Mouse (Mus musculus) neural tube, embryonic 13.5 days (tissue): ENCODE measurements around the gene Ehmt2. TPM values are rescaled to one million over a fixed set of nuclear protein-coding genes. Genes with fewer than 3 reads are reported as not detected.

Source experiments
- ATAC-seq: fragments of 200-750 bp; cut with Nextera tagmentation; 2 replicates; pipeline ENCODE4 v1.8.0; 2017; ENCODE audit warnings: low read depth, mild to moderate bottlenecking, moderate TSS enrichment, moderate library complexity
- H3K27ac ChIP-seq: fragments of 300-500 bp; sonication (generic); replicated peaks from 2 replicates; pipeline ENCODE4 v1.5.1; 2015; ENCODE audit warnings: moderate library complexity, mild to moderate bottlenecking, inconsistent platforms
- H3K27me3 ChIP-seq: fragments of 300-500 bp; sonication (generic); 2 replicates; pipeline ENCODE4 v1.6.1; 2015; ENCODE audit warnings: mild to moderate bottlenecking, inconsistent platforms
- H3K36me3 ChIP-seq: fragments of 300-500 bp; sonication (generic); 2 replicates; pipeline ENCODE4 v1.6.1; 2015; ENCODE audit warnings: mild to moderate bottlenecking, inconsistent platforms
- H3K4me1 ChIP-seq: fragments of 300-500 bp; sonication (generic); replicated peaks from 2 replicates; pipeline ENCODE4 v1.6.1; 2015; ENCODE audit warnings: inconsistent platforms
- H3K4me2 ChIP-seq: fragments of 300-500 bp; sonication (generic); 2 replicates; pipeline ENCODE4 v1.6.1; 2015; ENCODE audit warnings: inconsistent platforms, mild to moderate bottlenecking, moderate library complexity
- H3K4me3 ChIP-seq: fragments of 300-500 bp; sonication (generic); 2 replicates; pipeline ENCODE4 v1.5.1; 2015; ENCODE audit warnings: mild to moderate bottlenecking, inconsistent platforms
- H3K9ac ChIP-seq: fragments of 300-500 bp; sonication (generic); 2 replicates; pipeline ENCODE4 v1.6.1; 2015; ENCODE audit warnings: moderate library complexity, mild to moderate bottlenecking, inconsistent platforms
- H3K9me3 ChIP-seq: fragments of 300-500 bp; sonication (generic); 2 replicates; pipeline ENCODE4 v1.6.1; 2016; ENCODE audit warnings: inconsistent platforms
- WGBS: fragments of 180-500 bp; shearing (Covaris S2); methylation state at CpG from one replicate; pipeline ENCODE4 v1.1.7; 2015; 5-methylcytosine and 5-hydroxymethylcytosine counted together
- polyA plus RNA-seq: library from polyadenylated mRNA; unstranded; fragments of >200 nt; fragmentation: Nextera tagmentation; extraction: Ambion mirVana; gene quantifications from 2 replicates; pipeline ENCODE4 v1.2.1, GENCODE M21; 2015

The Ehmt2 gene
- polyA plus RNA-seq, 1 experiment from 2014 or later, result 86.8 TPM

- no peak overlapping the region for H3K4me2 ChIP-seq
- WGBS, result 42% methylated on average over 5 of the region's 5 CpGs
- peaks cover 71% of the 10 kb centered on the region for H3K36me3 ChIP-seq
- H3K27ac ChIP-seq, result no peak overlapping the region
- H3K9ac ChIP-seq, result no peak overlapping the region
- H3K4me1 ChIP-seq, result no peaks in the 10 kb centered on the region; the same call in 1 of the 2 replicates
- H3K9me3 ChIP-seq, result no peaks in the 10 kb centered on the region
- ATAC-seq, result peak; percentile 48; the same call in 1 of the 2 replicates
- H3K27me3 ChIP-seq, result no peaks in the 10 kb centered on the region
- no peak overlapping the region for H3K4me3 ChIP-seq
These were observed 13.7 kb downstream of the Ehmt2 start for GRCm38 (mm10) chr17:34911945-34912351.

GRCm38 (mm10) chr17:34913930-34914665, 15.8 kb downstream of the Ehmt2 start, which contains the start of gene Slc44a4:
Gene Slc44a4 (plus strand): TSS chr17:34914466.
- WGBS, result 39% methylated on average over 18 of the region's 18 CpGs
- 0 out of 2 replicates have a peak within 1 kb of the TSS, but pooled peaks have one; percentile 17 for H3K9ac ChIP-seq
- no peak within 1 kb of the TSS for H3K4me3 ChIP-seq
- H3K27me3 ChIP-seq, result no peaks in the 10 kb centered on the region
- H3K36me3 ChIP-seq, result peaks cover 50% of the 10 kb centered on the region
- no peak for ATAC-seq
- H3K27ac ChIP-seq, result no peak within 1 kb of the TSS
- no peak within 1 kb of the TSS for H3K4me2 ChIP-seq
- H3K4me1 ChIP-seq, result no peaks in the 10 kb centered on the region; the same call in 1 of the 2 replicates
- no peaks in the 10 kb centered on the region for H3K9me3 ChIP-seq

- no peak overlapping the region for H3K9ac ChIP-seq
- H3K4me1 ChIP-seq, result no peaks in the 10 kb centered on the region; the same call in 1 of the 2 replicates
- no peak overlapping the region for H3K4me3 ChIP-seq
- no peaks in the 10 kb centered on the region for H3K27me3 ChIP-seq
- H3K4me2 ChIP-seq, result no peak overlapping the region
- 16% methylated on average over 10 of the region's 11 CpGs for WGBS
- ATAC-seq, result no peak
- H3K36me3 ChIP-seq, result peaks cover 37% of the 10 kb centered on the region
- H3K27ac ChIP-seq, result no peak overlapping the region
- H3K9me3 ChIP-seq, result no peaks in the 10 kb centered on the region
These were observed 17.2 kb downstream of the Ehmt2 start for GRCm38 (mm10) chr17:34915410-34915831.

GRCm38 (mm10) chr17:34916316-34916715, 18.0 kb downstream of the Ehmt2 start:
- no peak overlapping the region for H3K4me3 ChIP-seq
- H3K36me3 ChIP-seq, result peaks cover 28% of the 10 kb centered on the region
- no peak for ATAC-seq
- no peak overlapping the region for H3K4me2 ChIP-seq
- 87% methylated on average over 5 of the region's 5 CpGs for WGBS
- H3K27me3 ChIP-seq, result no peaks in the 10 kb centered on the region
- no peak overlapping the region for H3K9ac ChIP-seq
- no peaks in the 10 kb centered on the region; the same call in 1 of the 2 replicates for H3K4me1 ChIP-seq
- H3K27ac ChIP-seq, result no peak overlapping the region
- H3K9me3 ChIP-seq, result no peaks in the 10 kb centered on the region

- Histone ChIP-seq H3K9me3 (no peaks in the 10 kb centered on the region), H3K4me3 (no peak overlapping the region), H3K4me1 (no peaks in the 10 kb centered on the region; the same call in 1 of the 2 replicates), H3K36me3 (peaks cover 19% of the 10 kb centered on the region), H3K27ac (no peak overlapping the region), H3K9ac (no peak overlapping the region), H3K27me3 (no peaks in the 10 kb centered on the region), H3K4me2 (no peak overlapping the region)
- WGBS, result 81% methylated on average over 9 of the region's 9 CpGs
- ATAC-seq, result no peak
These were observed 18.9 kb downstream of the Ehmt2 start for GRCm38 (mm10) chr17:34917188-34917587.

- H3K4me3 ChIP-seq, result no peak overlapping the region
- H3K9ac ChIP-seq, result no peak overlapping the region
- no peaks in the 10 kb centered on the region for H3K9me3 ChIP-seq
- no peak overlapping the region for H3K4me2 ChIP-seq
- 54% methylated on average over 6 of the region's 6 CpGs for WGBS
- H3K4me1 ChIP-seq, result no peaks in the 10 kb centered on the region
- H3K36me3 ChIP-seq, result no peaks in the 10 kb centered on the region
- H3K27me3 ChIP-seq, result no peaks in the 10 kb centered on the region
- no peak overlapping the region for H3K27ac ChIP-seq
- ATAC-seq, result no peak
These were observed 24.7 kb downstream of the Ehmt2 start for GRCm38 (mm10) chr17:34922939-34923338.

- H3K9me3 ChIP-seq, result no peaks in the 10 kb centered on the region
- no peak overlapping the region for H3K27ac ChIP-seq
- H3K4me3 ChIP-seq, result no peak overlapping the region
- no peak overlapping the region for H3K4me2 ChIP-seq
- H3K27me3 ChIP-seq, result no peaks in the 10 kb centered on the region
- H3K36me3 ChIP-seq, result no peaks in the 10 kb centered on the region
- no peak overlapping the region for H3K9ac ChIP-seq
- ATAC-seq, result no peak
- H3K4me1 ChIP-seq, result no peaks in the 10 kb centered on the region
- WGBS, result 69% methylated on average over 5 of the region's 5 CpGs
These were observed 26.0 kb downstream of the Ehmt2 start for GRCm38 (mm10) chr17:34924258-34924657.

GRCm38 (mm10) chr17:34927306-34928019, 29.2 kb downstream of the Ehmt2 start:
- no peak overlapping the region for H3K4me3 ChIP-seq
- no peaks in the 10 kb centered on the region for H3K27me3 ChIP-seq
- H3K9me3 ChIP-seq, result no peaks in the 10 kb centered on the region
- ATAC-seq, result no peak
- WGBS, result 87% methylated on average over 18 of the region's 18 CpGs
- H3K4me1 ChIP-seq, result peaks cover 11% of the 10 kb centered on the region
- no peak overlapping the region for H3K27ac ChIP-seq
- H3K4me2 ChIP-seq, result no peak overlapping the region
- H3K36me3 ChIP-seq, result no peaks in the 10 kb centered on the region
- no peak overlapping the region for H3K9ac ChIP-seq

- Histone ChIP-seq H3K36me3 (peaks cover 2% of the 10 kb centered on the region; the same call in 1 of the 2 replicates), H3K27me3 (no peaks in the 10 kb centered on the region), H3K9ac (no peak overlapping the region), H3K4me1 (peaks cover 12% of the 10 kb centered on the region), H3K27ac (no peak overlapping the region), H3K4me3 (no peak overlapping the region), H3K9me3 (no peaks in the 10 kb centered on the region), H3K4me2 (no peak overlapping the region)
- no peak for ATAC-seq
- 72% methylated on average over 4 of the region's 4 CpGs for WGBS
These were observed 30.6 kb downstream of the Ehmt2 start for GRCm38 (mm10) chr17:34928841-34929240.

- Histone ChIP-seq H3K4me2 (peak within 1 kb of the TSS; percentile 92), H3K36me3 (peaks cover 20% of the 10 kb centered on the region), H3K4me1 (peaks cover 12% of the 10 kb centered on the region), H3K9ac (peak within 1 kb of the TSS; percentile 84), H3K27me3 (no peaks in the 10 kb centered on the region), H3K27ac (peak within 1 kb of the TSS; percentile 71), H3K4me3 (peak within 1 kb of the TSS; percentile 68), H3K9me3 (no peaks in the 10 kb centered on the region)
- WGBS, result under 1% methylated on average over 36 of the region's 38 CpGs
- peak; percentile 97 for ATAC-seq
These were observed 32.9 kb downstream of the Ehmt2 start, which contains the start of gene Neu1 for GRCm38 (mm10) chr17:34931061-34931734. Gene Neu1 (plus strand): TSS chr17:34931253.

GRCm38 (mm10) chr17:34931735-34932098, 33.4 kb downstream of the Ehmt2 start:
- H3K4me1 ChIP-seq, result peaks cover 12% of the 10 kb centered on the region
- no peaks in the 10 kb centered on the region for H3K27me3 ChIP-seq
- no peaks in the 10 kb centered on the region for H3K9me3 ChIP-seq
- peak overlapping the region; percentile 71 for H3K27ac ChIP-seq
- H3K4me3 ChIP-seq, result peak overlapping the region; percentile 68
- H3K9ac ChIP-seq, result peak overlapping the region; percentile 84
- H3K4me2 ChIP-seq, result peak overlapping the region; percentile 92
- peak; percentile 60; the same call in 1 of the 2 replicates for ATAC-seq
- peaks cover 20% of the 10 kb centered on the region for H3K36me3 ChIP-seq
- WGBS, result 7% methylated on average over 14 of the region's 14 CpGs

- peaks cover 12% of the 10 kb centered on the region for H3K4me1 ChIP-seq
- no peaks in the 10 kb centered on the region for H3K27me3 ChIP-seq
- H3K9me3 ChIP-seq, result no peaks in the 10 kb centered on the region
- peak overlapping the region; percentile 84 for H3K9ac ChIP-seq
- peak overlapping the region; percentile 68 for H3K4me3 ChIP-seq
- peak overlapping the region; percentile 92 for H3K4me2 ChIP-seq
- peaks cover 20% of the 10 kb centered on the region for H3K36me3 ChIP-seq
- 90% methylated on average over 8 of the region's 8 CpGs for WGBS
- ATAC-seq, result no peak
- no peak overlapping the region for H3K27ac ChIP-seq
These were observed 34.0 kb downstream of the Ehmt2 start for GRCm38 (mm10) chr17:34932287-34932686.
